Mouse (Mus musculus): ENCODE data around the gene Glce. TPM values are rescaled to one million over a fixed set of nuclear protein-coding genes. Genes with fewer than 3 reads are reported as not detected.

Gene Glce
- polyA plus RNA-seq, 1 experiment from 2014 or later: 25.5 TPM

GRCm38 (mm10) chr9:62028072-62028471, 94.4 kb downstream of the Glce start:
- no peak for ATAC-seq (ENCODE audit: insufficient read depth, low FRiP score)
- Histone ChIP-seq H3K36me3 (ENCODE audit: control insufficient read depth, insufficient read depth, low read length) (no peaks in the 10 kb centered on the region), H3K9ac (ENCODE audit: low read length) (no peak overlapping the region), H3K4me2 (ENCODE audit: low read depth, low read length) (no peak overlapping the region), H3K4me1 (ENCODE audit: control insufficient read depth, insufficient read depth, low read length) (peaks cover 13% of the 10 kb centered on the region), H3K9me3 (replicated peaks; ENCODE audit: control insufficient read depth, low read length) (no peaks in the 10 kb centered on the region), H3K4me3 (replicated peaks; ENCODE audit: low read length) (no peak overlapping the region), H3K27ac (ENCODE audit: low read length) (no peak overlapping the region), H3K27me3 (ENCODE audit: control insufficient read depth, insufficient read depth, low read length) (no peaks in the 10 kb centered on the region)
- WGBS: 42% methylated on average over 3 of the region's 3 CpGs

DNA sequence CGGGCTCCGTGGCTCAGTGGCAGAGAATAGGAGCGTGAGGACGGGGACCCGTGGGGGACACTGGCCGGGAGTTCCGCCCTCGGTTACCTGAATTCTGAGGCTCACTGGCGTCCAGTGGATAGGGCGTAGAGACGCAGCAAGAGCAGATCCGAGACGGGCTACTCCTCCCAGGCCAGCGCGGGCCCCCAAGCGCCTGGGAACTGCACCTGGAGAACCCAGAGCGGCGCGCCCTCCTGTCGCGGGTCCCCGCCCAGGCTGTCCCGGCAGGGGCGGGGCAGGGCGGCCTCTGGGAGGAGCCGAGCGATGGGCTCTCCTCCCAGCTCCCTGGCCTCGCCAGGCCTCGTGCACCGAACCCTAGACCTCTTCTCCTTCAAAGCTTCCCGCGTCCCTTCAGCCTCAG, 95.9 kb downstream of the Glce start, which contains the start of gene Paqr5:
Gene Paqr5 (minus strand): TSS at position 257 of the 400 bp plus-strand sequence.
- Histone ChIP-seq H3K27ac (ENCODE audit: low read length) (peak within 1 kb of the TSS; percentile 50), H3K36me3 (ENCODE audit: control insufficient read depth, insufficient read depth, low read length) (no peaks in the 10 kb centered on the region), H3K9me3 (replicated peaks; ENCODE audit: control insufficient read depth, low read length) (no peaks in the 10 kb centered on the region), H3K4me1 (ENCODE audit: control insufficient read depth, insufficient read depth, low read length) (peaks cover 13% of the 10 kb centered on the region), H3K4me3 (replicated peaks; ENCODE audit: low read length) (peak within 1 kb of the TSS; percentile 58), H3K4me2 (ENCODE audit: low read depth, low read length) (peak within 1 kb of the TSS; percentile 89), H3K9ac (ENCODE audit: low read length) (peak within 1 kb of the TSS; percentile 72), H3K27me3 (ENCODE audit: control insufficient read depth, insufficient read depth, low read length) (no peaks in the 10 kb centered on the region)
- under 1% methylated on average over 31 of the region's 32 CpGs for WGBS
- ATAC-seq (ENCODE audit: insufficient read depth, low FRiP score): peak; percentile 95

GRCm38 (mm10) chr9:62025056-62025455, 97.4 kb downstream of the Glce start:
- Histone ChIP-seq H3K4me1 (ENCODE audit: control insufficient read depth, insufficient read depth, low read length) (peaks cover 13% of the 10 kb centered on the region), H3K27ac (ENCODE audit: low read length) (no peak overlapping the region), H3K9me3 (replicated peaks; ENCODE audit: control insufficient read depth, low read length) (no peaks in the 10 kb centered on the region), H3K27me3 (ENCODE audit: control insufficient read depth, insufficient read depth, low read length) (no peaks in the 10 kb centered on the region), H3K4me3 (replicated peaks; ENCODE audit: low read length) (peak overlapping the region; percentile 23), H3K9ac (ENCODE audit: low read length) (no peak overlapping the region; the same call in 1 of the 2 replicates), H3K4me2 (ENCODE audit: low read depth, low read length) (peak overlapping the region; percentile 89), H3K36me3 (ENCODE audit: control insufficient read depth, insufficient read depth, low read length) (no peaks in the 10 kb centered on the region)
- no peak for ATAC-seq (ENCODE audit: insufficient read depth, low FRiP score)
- 48% methylated on average over 5 of the region's 5 CpGs for WGBS

DNA sequence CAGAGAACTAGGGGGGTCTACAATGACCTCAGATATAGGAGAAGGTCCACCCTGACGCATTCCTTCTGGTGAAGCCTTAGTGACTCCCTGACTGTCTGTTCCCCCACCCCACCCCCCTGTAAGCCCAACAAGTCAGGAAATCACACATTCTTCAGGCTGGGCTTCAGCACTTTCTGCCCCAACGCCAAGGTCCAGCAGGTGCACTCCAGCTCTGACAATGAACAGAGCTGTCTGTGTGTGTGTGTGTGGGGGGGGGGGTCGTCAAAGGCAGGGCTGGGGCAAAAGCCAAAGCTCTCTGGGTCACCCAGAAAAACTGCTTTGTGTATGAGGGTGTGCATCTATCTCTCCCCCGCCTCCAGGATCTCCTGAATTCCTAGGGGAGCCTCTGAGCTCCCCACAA, 98.6 kb downstream of the Glce start:
- Histone ChIP-seq H3K27ac (ENCODE audit: low read length) (no peak overlapping the region), H3K36me3 (ENCODE audit: control insufficient read depth, insufficient read depth, low read length) (no peaks in the 10 kb centered on the region), H3K4me1 (ENCODE audit: control insufficient read depth, insufficient read depth, low read length) (peaks cover 13% of the 10 kb centered on the region), H3K4me2 (ENCODE audit: low read depth, low read length) (peak overlapping the region; percentile 89), H3K9me3 (replicated peaks; ENCODE audit: control insufficient read depth, low read length) (no peaks in the 10 kb centered on the region), H3K27me3 (ENCODE audit: control insufficient read depth, insufficient read depth, low read length) (no peaks in the 10 kb centered on the region), H3K4me3 (replicated peaks; ENCODE audit: low read length) (0 out of 2 replicates have a peak overlapping the region, but pooled peaks have one; percentile 14), H3K9ac (ENCODE audit: low read length) (no peak overlapping the region)
- ATAC-seq (ENCODE audit: insufficient read depth, low FRiP score): no peak
- 40% methylated on average over 4 of the region's 4 CpGs for WGBS

DNA sequence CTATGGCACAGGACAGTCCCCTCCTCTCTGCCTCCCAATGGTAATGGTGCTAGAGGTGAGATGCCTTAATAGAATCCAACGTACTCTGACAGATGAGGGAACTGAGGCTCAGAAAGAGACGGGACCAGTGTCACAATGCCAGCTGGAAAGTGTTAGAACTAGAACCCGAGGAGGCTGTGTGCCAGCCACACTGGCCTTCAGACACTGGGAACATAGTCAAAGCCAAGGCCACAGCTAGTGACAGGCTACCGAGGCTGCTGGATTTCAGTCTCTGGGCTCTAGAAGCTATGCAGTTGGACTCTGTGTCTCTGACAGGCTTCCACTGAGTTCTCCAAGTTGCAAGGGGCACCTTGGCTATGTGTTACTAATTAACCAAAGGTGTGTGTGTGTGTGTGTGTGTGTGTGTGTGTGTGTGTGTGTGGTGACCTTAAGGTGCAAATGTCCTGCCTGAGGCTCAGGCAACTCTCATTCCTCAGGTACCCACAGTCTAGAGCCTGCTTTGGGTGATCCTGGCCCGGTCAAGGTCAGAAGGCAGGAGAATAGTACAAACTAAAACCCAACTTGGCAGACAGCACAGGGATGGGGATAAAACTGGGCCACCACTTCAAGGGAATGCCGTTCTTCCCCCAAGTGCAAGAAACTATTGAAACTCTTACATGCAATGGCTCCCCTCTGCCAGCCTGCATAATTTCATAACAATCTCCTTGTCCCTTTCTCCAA, 99.3 kb downstream of the Glce start:
- no peak overlapping the region for H3K9ac ChIP-seq (ENCODE audit: low read length)
- H3K36me3 ChIP-seq (ENCODE audit: control insufficient read depth, insufficient read depth, low read length): no peaks in the 10 kb centered on the region
- H3K4me3 ChIP-seq (replicated peaks; ENCODE audit: low read length): no peak overlapping the region
- no peaks in the 10 kb centered on the region for H3K27me3 ChIP-seq (ENCODE audit: control insufficient read depth, insufficient read depth, low read length)
- H3K27ac ChIP-seq (ENCODE audit: low read length): peak overlapping the region; percentile 58; the same call in 1 of the 2 replicates
- peaks cover 18% of the 10 kb centered on the region for H3K4me1 ChIP-seq (ENCODE audit: control insufficient read depth, insufficient read depth, low read length)
- peak overlapping the region; percentile 89 for H3K4me2 ChIP-seq (ENCODE audit: low read depth, low read length)
- H3K9me3 ChIP-seq (replicated peaks; ENCODE audit: control insufficient read depth, low read length): no peaks in the 10 kb centered on the region
- WGBS: 76% methylated on average over 6 of the region's 6 CpGs
- ATAC-seq (ENCODE audit: insufficient read depth, low FRiP score): no peak

GRCm38 (mm10) chr9:62021583-62022120, 100.8 kb downstream of the Glce start:
- WGBS: 28% methylated on average over 7 of the region's 7 CpGs
- Histone ChIP-seq H3K9ac (ENCODE audit: low read length) (no peak overlapping the region), H3K36me3 (ENCODE audit: control insufficient read depth, insufficient read depth, low read length) (no peaks in the 10 kb centered on the region), H3K4me2 (ENCODE audit: low read depth, low read length) (no peak overlapping the region), H3K27me3 (ENCODE audit: control insufficient read depth, insufficient read depth, low read length) (no peaks in the 10 kb centered on the region), H3K4me1 (ENCODE audit: control insufficient read depth, insufficient read depth, low read length) (peaks cover 25% of the 10 kb centered on the region; the same call in 1 of the 2 replicates), H3K27ac (ENCODE audit: low read length) (no peak overlapping the region), H3K9me3 (replicated peaks; ENCODE audit: control insufficient read depth, low read length) (no peaks in the 10 kb centered on the region), H3K4me3 (replicated peaks; ENCODE audit: low read length) (no peak overlapping the region)
- ATAC-seq (ENCODE audit: insufficient read depth, low FRiP score): no peak

GRCm38 (mm10) chr9:62020259-62020658, 102.2 kb downstream of the Glce start:
- H3K9ac ChIP-seq (ENCODE audit: low read length): no peak overlapping the region
- H3K4me2 ChIP-seq (ENCODE audit: low read depth, low read length): no peak overlapping the region
- H3K4me3 ChIP-seq (replicated peaks; ENCODE audit: low read length): no peak overlapping the region
- no peaks in the 10 kb centered on the region for H3K36me3 ChIP-seq (ENCODE audit: control insufficient read depth, insufficient read depth, low read length)
- no peaks in the 10 kb centered on the region for H3K9me3 ChIP-seq (replicated peaks; ENCODE audit: control insufficient read depth, low read length)
- H3K27me3 ChIP-seq (ENCODE audit: control insufficient read depth, insufficient read depth, low read length): no peaks in the 10 kb centered on the region
- no peak for ATAC-seq (ENCODE audit: insufficient read depth, low FRiP score)
- no peak overlapping the region for H3K27ac ChIP-seq (ENCODE audit: low read length)
- peaks cover 18% of the 10 kb centered on the region; the same call in 1 of the 2 replicates for H3K4me1 ChIP-seq (ENCODE audit: control insufficient read depth, insufficient read depth, low read length)
- WGBS: 75% methylated on average over 7 of the region's 7 CpGs

DNA sequence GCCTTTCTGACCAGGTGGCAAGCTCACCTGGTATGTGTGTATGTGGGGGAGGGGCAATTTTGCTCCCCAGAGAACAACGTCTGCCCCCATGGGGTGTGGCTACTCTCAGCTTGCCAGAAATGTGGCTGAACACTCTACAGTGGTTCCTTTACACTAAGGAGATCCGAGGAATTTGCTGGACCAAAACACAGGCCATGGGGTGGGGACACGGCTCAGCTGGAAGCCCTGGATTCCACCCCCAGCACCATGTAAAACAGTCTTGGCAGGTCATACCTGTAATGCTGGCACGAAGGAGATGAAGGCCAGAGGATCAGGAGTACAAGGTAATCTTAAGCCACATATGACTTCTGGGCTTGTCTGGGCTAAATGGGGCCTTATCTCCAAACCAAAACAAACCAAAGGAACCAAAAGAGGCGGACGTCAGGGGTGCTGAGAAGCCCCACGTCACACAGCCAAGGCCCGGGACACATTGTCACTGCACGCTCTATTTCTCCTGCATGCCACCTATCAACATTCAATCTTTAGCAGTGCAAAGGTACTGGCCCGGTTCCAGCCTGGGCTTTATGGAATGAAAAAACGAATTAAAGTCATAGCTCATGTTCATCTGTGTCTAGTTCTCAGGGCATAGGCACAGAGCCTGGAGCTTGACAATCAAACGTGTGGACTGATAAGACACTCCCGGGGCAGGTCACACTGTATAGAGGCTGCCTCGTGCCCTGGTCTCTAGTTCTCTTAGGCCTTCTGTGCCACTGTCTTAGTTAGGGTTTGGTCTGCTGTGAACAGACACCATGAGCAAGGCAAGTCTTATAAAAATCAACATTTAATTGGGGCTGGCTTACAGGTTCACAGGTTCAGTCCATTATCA, 104.0 kb downstream of the Glce start:
- Histone ChIP-seq H3K36me3 (ENCODE audit: control insufficient read depth, insufficient read depth, low read length) (no peaks in the 10 kb centered on the region), H3K27me3 (ENCODE audit: control insufficient read depth, insufficient read depth, low read length) (no peaks in the 10 kb centered on the region), H3K27ac (ENCODE audit: low read length) (peak overlapping the region; percentile 80), H3K4me3 (replicated peaks; ENCODE audit: low read length) (no peak overlapping the region), H3K9me3 (replicated peaks; ENCODE audit: control insufficient read depth, low read length) (no peaks in the 10 kb centered on the region), H3K4me1 (ENCODE audit: control insufficient read depth, insufficient read depth, low read length) (peaks cover 16% of the 10 kb centered on the region; the same call in 1 of the 2 replicates), H3K9ac (ENCODE audit: low read length) (no peak overlapping the region), H3K4me2 (ENCODE audit: low read depth, low read length) (peak overlapping the region; percentile 8; the same call in 1 of the 2 replicates)
- ATAC-seq (ENCODE audit: insufficient read depth, low FRiP score): peak; percentile 54
- WGBS: 40% methylated on average over 14 of the region's 14 CpGs
